Mouse (Mus musculus): ENCODE data around the gene Pcdh7. TPM values are rescaled to one million over a fixed set of nuclear protein-coding genes. Genes with fewer than 3 reads are reported as not detected.

Pcdh7 gene
- polyA plus RNA-seq, 1 experiment from 2014 or later = 22.8 TPM

DNA sequence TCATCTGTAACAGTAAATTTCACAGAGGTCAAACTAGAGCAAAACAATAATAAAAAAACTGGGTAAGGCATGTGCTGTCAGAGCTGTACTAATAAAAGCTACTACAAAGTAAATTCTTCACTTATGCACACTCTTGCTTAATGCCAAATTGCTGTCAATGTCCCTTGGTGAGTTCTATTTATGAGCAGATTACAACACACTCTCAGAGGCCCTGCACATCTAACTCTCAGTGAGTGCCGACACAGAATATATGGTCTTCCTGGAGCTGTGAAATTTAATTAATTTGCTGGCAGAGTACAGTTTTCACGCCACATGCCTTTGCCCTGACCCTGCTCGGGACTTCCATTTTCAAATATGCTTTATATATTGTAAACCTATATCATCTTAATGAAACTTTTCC, 227.7 kb downstream of the Pcdh7 start:
- Histone ChIP-seq H3K36me3 (ENCODE audit: control insufficient read depth, insufficient read depth) (no peaks in the 10 kb centered on the region), H3K27ac (ENCODE audit: low read length) (peak overlapping the region; percentile 12; the same call in 1 of the 2 replicates), H3K4me2 (ENCODE audit: low read depth, low read length) (peak overlapping the region; percentile 17), H3K4me3 (ENCODE audit: low read length) (no peak overlapping the region), H3K27me3 (ENCODE audit: control insufficient read depth, insufficient read depth, low read length) (no peaks in the 10 kb centered on the region), H3K9ac (ENCODE audit: low read length) (no peak overlapping the region), H3K9me3 (replicated peaks; ENCODE audit: control insufficient read depth, low read length) (no peaks in the 10 kb centered on the region), H3K4me1 (ENCODE audit: control insufficient read depth, insufficient read depth, low read length) (no peaks in the 10 kb centered on the region)
- ATAC-seq (replicated peaks; ENCODE audit: extremely low read depth, insufficient read depth, low FRiP score) = peak; percentile 94
- WGBS = 38% methylated on average over 3 of the region's 3 CpGs

DNA sequence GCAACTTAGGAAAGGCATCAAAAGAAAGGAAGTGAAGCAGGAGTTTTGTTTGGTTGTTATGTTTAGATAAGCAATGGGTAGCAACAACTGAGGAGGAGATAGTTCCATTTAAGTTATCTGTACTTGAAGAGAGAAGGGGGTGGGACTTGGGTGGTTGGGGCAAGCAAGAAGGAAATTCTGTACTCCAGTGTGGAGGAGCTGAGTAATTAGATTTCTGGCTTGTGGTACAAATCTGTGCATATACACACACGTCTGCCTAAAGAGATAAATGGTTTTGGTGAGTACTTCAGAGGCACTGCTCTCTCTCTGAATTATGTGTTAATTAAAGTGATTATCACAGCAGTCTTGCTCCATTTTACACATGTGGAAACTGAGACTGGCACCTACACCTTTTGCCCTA, 241.6 kb downstream of the Pcdh7 start:
- Histone ChIP-seq H3K4me2 (ENCODE audit: low read depth, low read length) (no peak overlapping the region), H3K27me3 (ENCODE audit: control insufficient read depth, insufficient read depth, low read length) (no peaks in the 10 kb centered on the region), H3K4me1 (ENCODE audit: control insufficient read depth, insufficient read depth, low read length) (peaks cover 6% of the 10 kb centered on the region; the same call in 1 of the 2 replicates), H3K27ac (ENCODE audit: low read length) (no peak overlapping the region), H3K9me3 (replicated peaks; ENCODE audit: control insufficient read depth, low read length) (no peaks in the 10 kb centered on the region), H3K36me3 (ENCODE audit: control insufficient read depth, insufficient read depth) (no peaks in the 10 kb centered on the region), H3K4me3 (ENCODE audit: low read length) (no peak overlapping the region), H3K9ac (ENCODE audit: low read length) (no peak overlapping the region)
- WGBS = 30% methylated on average over 1 of the region's 1 CpGs
- ATAC-seq (replicated peaks; ENCODE audit: extremely low read depth, insufficient read depth, low FRiP score) = no peak

GRCm38 (mm10) chr5:57963792-57964191, 246.0 kb downstream of the Pcdh7 start:
- Histone ChIP-seq H3K4me1 (ENCODE audit: control insufficient read depth, insufficient read depth, low read length) (peaks cover 6% of the 10 kb centered on the region; the same call in 1 of the 2 replicates), H3K9ac (ENCODE audit: low read length) (no peak overlapping the region), H3K4me3 (ENCODE audit: low read length) (no peak overlapping the region), H3K27me3 (ENCODE audit: control insufficient read depth, insufficient read depth, low read length) (no peaks in the 10 kb centered on the region), H3K4me2 (ENCODE audit: low read depth, low read length) (no peak overlapping the region), H3K9me3 (replicated peaks; ENCODE audit: control insufficient read depth, low read length) (no peaks in the 10 kb centered on the region), H3K36me3 (ENCODE audit: control insufficient read depth, insufficient read depth) (no peaks in the 10 kb centered on the region), H3K27ac (ENCODE audit: low read length) (no peak overlapping the region)
- ATAC-seq (replicated peaks; ENCODE audit: extremely low read depth, insufficient read depth, low FRiP score) = no peak
- 78% methylated on average over 4 of the region's 4 CpGs for WGBS

GRCm38 (mm10) chr5:57964201-57964600, 246.4 kb downstream of the Pcdh7 start:
- no peaks in the 10 kb centered on the region for H3K27me3 ChIP-seq (ENCODE audit: control insufficient read depth, insufficient read depth, low read length)
- H3K27ac ChIP-seq (ENCODE audit: low read length) = no peak overlapping the region
- no peak overlapping the region for H3K4me3 ChIP-seq (ENCODE audit: low read length)
- peaks cover 2% of the 10 kb centered on the region; the same call in 1 of the 2 replicates for H3K4me1 ChIP-seq (ENCODE audit: control insufficient read depth, insufficient read depth, low read length)
- H3K9ac ChIP-seq (ENCODE audit: low read length) = no peak overlapping the region
- no peaks in the 10 kb centered on the region for H3K36me3 ChIP-seq (ENCODE audit: control insufficient read depth, insufficient read depth)
- no peak for ATAC-seq (replicated peaks; ENCODE audit: extremely low read depth, insufficient read depth, low FRiP score)
- H3K4me2 ChIP-seq (ENCODE audit: low read depth, low read length) = no peak overlapping the region
- 89% methylated on average over 4 of the region's 4 CpGs for WGBS
- no peaks in the 10 kb centered on the region for H3K9me3 ChIP-seq (replicated peaks; ENCODE audit: control insufficient read depth, low read length)

- ATAC-seq (replicated peaks; ENCODE audit: extremely low read depth, insufficient read depth, low FRiP score) = 0 out of 2 replicates have a peak, but pooled peaks have one; percentile 63
- WGBS = 63% methylated on average over 2 of the region's 2 CpGs
These were observed 275.8 kb downstream of the Pcdh7 start for GRCm38 (mm10) chr5:57993584-57993983.

GRCm38 (mm10) chr5:58021331-58021730, 303.6 kb downstream of the Pcdh7 start:
- Histone ChIP-seq H3K4me1 (ENCODE audit: control insufficient read depth, insufficient read depth, low read length) (peaks cover 3% of the 10 kb centered on the region), H3K36me3 (ENCODE audit: control insufficient read depth, insufficient read depth) (no peaks in the 10 kb centered on the region), H3K9me3 (replicated peaks; ENCODE audit: control insufficient read depth, low read length) (no peaks in the 10 kb centered on the region), H3K9ac (ENCODE audit: low read length) (no peak overlapping the region), H3K4me3 (ENCODE audit: low read length) (no peak overlapping the region), H3K27ac (ENCODE audit: low read length) (no peak overlapping the region), H3K27me3 (ENCODE audit: control insufficient read depth, insufficient read depth, low read length) (no peaks in the 10 kb centered on the region), H3K4me2 (ENCODE audit: low read depth, low read length) (no peak overlapping the region)
- no peak for ATAC-seq (replicated peaks; ENCODE audit: extremely low read depth, insufficient read depth, low FRiP score)
- 88% methylated on average over 2 of the region's 2 CpGs for WGBS

More at GRCm38 (mm10) chr5:57993584-57993983, 275.8 kb downstream of the Pcdh7 start:
- Histone ChIP-seq H3K36me3 (ENCODE audit: control insufficient read depth, insufficient read depth) (no peaks in the 10 kb centered on the region), H3K9me3 (replicated peaks; ENCODE audit: control insufficient read depth, low read length) (no peaks in the 10 kb centered on the region), H3K27me3 (ENCODE audit: control insufficient read depth, insufficient read depth, low read length) (no peaks in the 10 kb centered on the region), H3K27ac (ENCODE audit: low read length) (peak overlapping the region; percentile 3; the same call in 1 of the 2 replicates), H3K4me3 (ENCODE audit: low read length) (no peak overlapping the region), H3K4me1 (ENCODE audit: control insufficient read depth, insufficient read depth, low read length) (peaks cover 5% of the 10 kb centered on the region), H3K9ac (ENCODE audit: low read length) (no peak overlapping the region), H3K4me2 (ENCODE audit: low read depth, low read length) (no peak overlapping the region)

DNA sequence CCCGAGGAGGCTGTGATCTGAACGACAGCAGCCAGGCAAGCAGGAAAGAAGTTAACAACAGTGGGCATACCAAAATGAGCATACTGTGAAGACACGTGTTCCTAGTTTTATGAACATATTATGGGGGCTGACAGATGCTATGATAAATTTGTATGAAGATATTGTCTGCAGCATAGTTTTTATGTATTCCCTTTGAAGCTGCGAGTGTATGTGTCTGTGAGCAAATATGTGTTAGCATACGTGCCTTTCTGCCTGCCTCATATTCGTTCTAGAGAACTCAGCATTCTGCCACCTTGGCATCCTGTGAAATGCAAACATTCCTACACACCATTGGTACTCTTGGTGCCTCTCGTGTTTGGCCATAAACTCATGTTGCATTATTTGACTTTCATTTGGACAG, 307.4 kb downstream of the Pcdh7 start:
- no peak overlapping the region for H3K4me2 ChIP-seq (ENCODE audit: low read depth, low read length)
- no peaks in the 10 kb centered on the region for H3K36me3 ChIP-seq (ENCODE audit: control insufficient read depth, insufficient read depth)
- no peak for ATAC-seq (replicated peaks; ENCODE audit: extremely low read depth, insufficient read depth, low FRiP score)
- no peak overlapping the region for H3K27ac ChIP-seq (ENCODE audit: low read length)
- no peak overlapping the region for H3K4me3 ChIP-seq (ENCODE audit: low read length)
- H3K9ac ChIP-seq (ENCODE audit: low read length) = no peak overlapping the region
- WGBS = 71% methylated on average over 7 of the region's 7 CpGs
- no peaks in the 10 kb centered on the region for H3K27me3 ChIP-seq (ENCODE audit: control insufficient read depth, insufficient read depth, low read length)
- H3K9me3 ChIP-seq (replicated peaks; ENCODE audit: control insufficient read depth, low read length) = no peaks in the 10 kb centered on the region
- H3K4me1 ChIP-seq (ENCODE audit: control insufficient read depth, insufficient read depth, low read length) = peaks cover 3% of the 10 kb centered on the region

DNA sequence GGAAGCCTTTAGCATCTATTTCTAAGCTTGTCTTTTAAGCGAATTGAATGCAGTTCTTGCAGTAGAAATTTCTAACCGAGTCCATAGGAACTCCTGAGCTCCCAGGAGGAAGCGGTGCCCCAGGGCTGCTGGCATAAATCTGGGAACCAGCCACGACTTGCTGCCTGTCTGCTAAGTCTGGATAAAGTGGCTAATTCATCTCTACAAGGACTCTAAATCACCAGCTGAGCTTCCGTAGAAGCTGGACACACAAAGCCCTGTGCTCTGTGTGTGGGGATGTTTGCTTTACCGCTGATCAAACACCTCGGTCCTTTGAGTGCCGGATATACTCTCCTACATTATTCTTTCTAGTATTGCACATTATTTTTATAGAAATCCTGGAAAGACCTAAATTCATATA, 308.0 kb downstream of the Pcdh7 start:
- H3K9me3 ChIP-seq (replicated peaks; ENCODE audit: control insufficient read depth, low read length) = 0 out of 2 replicates have a peak, but pooled peaks cover 2% of the 10 kb centered on the region
- H3K9ac ChIP-seq (ENCODE audit: low read length) = no peak overlapping the region
- no peaks in the 10 kb centered on the region for H3K27me3 ChIP-seq (ENCODE audit: control insufficient read depth, insufficient read depth, low read length)
- H3K36me3 ChIP-seq (ENCODE audit: control insufficient read depth, insufficient read depth) = no peaks in the 10 kb centered on the region
- no peak overlapping the region for H3K27ac ChIP-seq (ENCODE audit: low read length)
- ATAC-seq (replicated peaks; ENCODE audit: extremely low read depth, insufficient read depth, low FRiP score) = no peak
- 65% methylated on average over 8 of the region's 8 CpGs for WGBS
- H3K4me2 ChIP-seq (ENCODE audit: low read depth, low read length) = no peak overlapping the region
- H3K4me3 ChIP-seq (ENCODE audit: low read length) = no peak overlapping the region
- peaks cover 3% of the 10 kb centered on the region for H3K4me1 ChIP-seq (ENCODE audit: control insufficient read depth, insufficient read depth, low read length)

- Histone ChIP-seq H3K9me3 (replicated peaks; ENCODE audit: control insufficient read depth, low read length) (no peaks in the 10 kb centered on the region), H3K4me1 (ENCODE audit: control insufficient read depth, insufficient read depth, low read length) (peaks cover 6% of the 10 kb centered on the region), H3K9ac (ENCODE audit: low read length) (no peak overlapping the region), H3K36me3 (ENCODE audit: control insufficient read depth, insufficient read depth) (no peaks in the 10 kb centered on the region), H3K27ac (ENCODE audit: low read length) (no peak overlapping the region), H3K4me3 (ENCODE audit: low read length) (no peak overlapping the region), H3K4me2 (ENCODE audit: low read depth, low read length) (no peak overlapping the region), H3K27me3 (ENCODE audit: control insufficient read depth, insufficient read depth, low read length) (no peaks in the 10 kb centered on the region)
- no peak for ATAC-seq (replicated peaks; ENCODE audit: extremely low read depth, insufficient read depth, low FRiP score)
- 69% methylated on average over 3 of the region's 3 CpGs for WGBS
These were observed 322.1 kb downstream of the Pcdh7 start for GRCm38 (mm10) chr5:58039875-58040274.
